Mouse (Mus musculus) heart, embryonic 15.5 days (tissue): ENCODE measurements around the gene Ccdc136. TPM values are rescaled to one million over a fixed set of nuclear protein-coding genes. Genes with fewer than 3 reads are reported as not detected.

ENCODE experiments used
- ATAC-seq: fragments of 200-750 bp; cut with Nextera tagmentation; replicated peaks from 2 replicates; pipeline ENCODE4 v1.8.0; 2017; ENCODE audit warnings: low read depth, moderate TSS enrichment; ENCODE audit not compliant: insufficient number of reproducible peaks, insufficient read depth, low FRiP score
- H3K27ac ChIP-seq: fragments of 300-500 bp; sonication (generic); 2 replicates; pipeline ENCODE4 v1.5.1; 2015; ENCODE audit warnings: mild to moderate bottlenecking, inconsistent platforms
- H3K27me3 ChIP-seq: fragments of 300-500 bp; sonication (generic); 2 replicates; pipeline ENCODE4 v1.6.1; 2015; ENCODE audit warnings: inconsistent platforms
- H3K36me3 ChIP-seq: fragments of 300-500 bp; sonication (generic); 2 replicates; pipeline ENCODE4 v1.6.1; 2015; ENCODE audit warnings: mild to moderate bottlenecking, inconsistent platforms
- H3K4me1 ChIP-seq: fragments of 300-500 bp; sonication (generic); replicated peaks from 2 replicates; pipeline ENCODE4 v1.6.1; 2015; ENCODE audit warnings: inconsistent platforms
- H3K4me2 ChIP-seq: fragments of 300-500 bp; sonication (generic); 2 replicates; pipeline ENCODE4 v1.6.1; 2015; ENCODE audit warnings: inconsistent platforms, mild to moderate bottlenecking, moderate library complexity
- H3K4me3 ChIP-seq: fragments of 300-500 bp; sonication (generic); 2 replicates; pipeline ENCODE4 v1.5.1; 2015; ENCODE audit warnings: mild to moderate bottlenecking, inconsistent platforms
- H3K9ac ChIP-seq: fragments of 300-500 bp; sonication (generic); 2 replicates; pipeline ENCODE4 v1.6.1; 2015; ENCODE audit warnings: mild to moderate bottlenecking, inconsistent platforms
- H3K9me3 ChIP-seq: fragments of 300-500 bp; sonication (generic); replicated peaks from 2 replicates; pipeline ENCODE4 v1.6.1; 2016; ENCODE audit warnings: inconsistent platforms
- WGBS: fragments of 180-500 bp; shearing (Covaris S2); methylation state at CpG from one replicate; pipeline ENCODE4 v1.1.7; 2015; ENCODE audit warnings: mixed read lengths; 5-methylcytosine and 5-hydroxymethylcytosine counted together
- polyA plus RNA-seq: library from polyadenylated mRNA; unstranded; fragments of >200 nt; fragmentation: Nextera tagmentation; extraction: Ambion mirVana; gene quantifications from 2 replicates; pipeline ENCODE4 v1.2.1, GENCODE M21; 2015

Gene Ccdc136
- polyA plus RNA-seq, 1 experiment from 2014 or later: 19.1 TPM

DNA sequence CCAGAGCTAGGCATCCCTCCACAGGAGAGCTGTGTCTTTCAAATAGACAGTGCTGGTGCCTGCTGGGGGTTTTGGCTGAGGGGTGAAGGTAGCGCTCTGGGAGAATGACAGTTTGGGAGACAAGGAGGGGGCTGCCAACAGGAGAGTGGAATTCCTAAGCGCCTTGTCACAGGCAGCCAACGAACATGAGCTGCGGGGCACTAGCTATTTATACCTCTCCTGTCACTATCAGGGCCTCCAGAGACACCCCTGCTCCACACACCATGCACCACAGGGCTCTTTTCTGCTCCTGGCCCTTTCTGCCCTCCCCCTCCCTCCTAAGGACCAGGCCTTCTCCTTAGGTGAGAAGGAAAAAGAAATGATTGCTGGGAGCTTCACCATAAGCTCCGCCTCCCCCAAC is 35.4 kb downstream of the Ccdc136 start:
- H3K9me3 ChIP-seq: no peaks in the 10 kb centered on the region
- H3K9ac ChIP-seq: peak overlapping the region; percentile 35; the same call in 1 of the 2 replicates
- peak overlapping the region; percentile 74 for H3K4me2 ChIP-seq
- H3K4me3 ChIP-seq: no peak overlapping the region; the same call in 1 of the 2 replicates
- H3K36me3 ChIP-seq: no peaks in the 10 kb centered on the region
- peaks cover 48% of the 10 kb centered on the region for H3K4me1 ChIP-seq
- WGBS: 21% methylated on average over 5 of the region's 5 CpGs
- H3K27ac ChIP-seq: peak overlapping the region; percentile 98
- no peaks in the 10 kb centered on the region for H3K27me3 ChIP-seq
- ATAC-seq: peak; percentile 48

GRCm38 (mm10) chr6:29432156-29432555 is 36.0 kb downstream of the Ccdc136 start:
- peak overlapping the region; percentile 74 for H3K4me2 ChIP-seq
- H3K9me3 ChIP-seq: no peaks in the 10 kb centered on the region
- ATAC-seq: no peak
- no peak overlapping the region; the same call in 1 of the 2 replicates for H3K4me3 ChIP-seq
- H3K27ac ChIP-seq: peak overlapping the region; percentile 98
- 30% methylated on average over 3 of the region's 3 CpGs for WGBS
- no peaks in the 10 kb centered on the region for H3K27me3 ChIP-seq
- peak overlapping the region; percentile 35; the same call in 1 of the 2 replicates for H3K9ac ChIP-seq
- H3K36me3 ChIP-seq: no peaks in the 10 kb centered on the region
- H3K4me1 ChIP-seq: peaks cover 55% of the 10 kb centered on the region

DNA sequence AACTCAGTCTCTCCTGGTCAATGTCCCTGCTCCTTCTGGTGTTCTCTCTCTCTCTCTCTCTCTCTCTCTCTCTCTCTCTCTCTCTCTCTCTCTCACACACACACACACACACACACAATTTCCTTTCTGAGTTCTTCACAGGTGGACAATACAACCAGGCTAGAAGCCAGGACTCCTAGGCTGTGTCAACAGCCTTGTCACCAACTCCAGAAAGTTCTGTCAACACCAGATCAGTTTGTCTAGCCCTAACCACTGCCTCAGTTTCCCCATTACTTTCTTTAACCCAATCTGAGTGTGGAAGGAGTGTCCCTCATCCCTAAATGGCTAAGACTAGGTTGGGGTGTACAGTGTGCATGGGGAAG is 36.5 kb downstream of the Ccdc136 start:
- Histone ChIP-seq H3K4me3 (peak overlapping the region; percentile 74), H3K4me2 (peak overlapping the region; percentile 74), H3K36me3 (peaks cover 4% of the 10 kb centered on the region; the same call in 1 of the 2 replicates), H3K9ac (peak overlapping the region; percentile 88), H3K27ac (peak overlapping the region; percentile 98), H3K27me3 (no peaks in the 10 kb centered on the region), H3K9me3 (no peaks in the 10 kb centered on the region), H3K4me1 (peaks cover 58% of the 10 kb centered on the region)
- ATAC-seq: no peak

GRCm38 (mm10) chr6:29433038-29433803 is 37.1 kb downstream of the Ccdc136 start, which contains the start of gene Flnc:
Flnc (plus strand) TSS chr6:29433256.
- ATAC-seq: peak; percentile 28
- peak within 1 kb of the TSS; percentile 74 for H3K4me2 ChIP-seq
- peaks cover 10% of the 10 kb centered on the region for H3K36me3 ChIP-seq
- no peaks in the 10 kb centered on the region for H3K27me3 ChIP-seq
- H3K27ac ChIP-seq: peak within 1 kb of the TSS; percentile 98
- H3K9ac ChIP-seq: peak within 1 kb of the TSS; percentile 88
- WGBS: under 1% methylated on average over 67 of the region's 77 CpGs
- H3K4me1 ChIP-seq: peaks cover 58% of the 10 kb centered on the region
- no peaks in the 10 kb centered on the region for H3K9me3 ChIP-seq
- H3K4me3 ChIP-seq: peak within 1 kb of the TSS; percentile 74

GRCm38 (mm10) chr6:29433804-29434795 is 38.0 kb downstream of the Ccdc136 start:
- Histone ChIP-seq H3K9me3 (no peaks in the 10 kb centered on the region), H3K4me3 (peak overlapping the region; percentile 74), H3K36me3 (peaks cover 18% of the 10 kb centered on the region), H3K27me3 (no peaks in the 10 kb centered on the region), H3K4me1 (peaks cover 59% of the 10 kb centered on the region), H3K27ac (peak overlapping the region; percentile 98), H3K9ac (peak overlapping the region; percentile 88), H3K4me2 (peak overlapping the region; percentile 74)
- WGBS: 3% methylated on average over 27 of the region's 27 CpGs
- ATAC-seq: peak; percentile 47

GRCm38 (mm10) chr6:29434911-29435691 is 39.0 kb downstream of the Ccdc136 start:
- Histone ChIP-seq H3K4me1 (peaks cover 60% of the 10 kb centered on the region), H3K4me2 (peak overlapping the region; percentile 74), H3K9me3 (no peaks in the 10 kb centered on the region), H3K4me3 (peak overlapping the region; percentile 74), H3K27me3 (no peaks in the 10 kb centered on the region), H3K9ac (peak overlapping the region; percentile 88), H3K36me3 (peaks cover 28% of the 10 kb centered on the region), H3K27ac (peak overlapping the region; percentile 98)
- WGBS: 2% methylated on average over 12 of the region's 13 CpGs
- peak; percentile 40 for ATAC-seq

GRCm38 (mm10) chr6:29435940-29436451 is 39.9 kb downstream of the Ccdc136 start:
- no peaks in the 10 kb centered on the region for H3K27me3 ChIP-seq
- 11% methylated on average over 6 of the region's 6 CpGs for WGBS
- H3K4me3 ChIP-seq: peak overlapping the region; percentile 74
- ATAC-seq: peak; percentile 9; the same call in 1 of the 2 replicates
- peaks cover 37% of the 10 kb centered on the region for H3K36me3 ChIP-seq
- peak overlapping the region; percentile 88 for H3K9ac ChIP-seq
- peak overlapping the region; percentile 74 for H3K4me2 ChIP-seq
- no peaks in the 10 kb centered on the region for H3K9me3 ChIP-seq
- H3K4me1 ChIP-seq: peaks cover 51% of the 10 kb centered on the region
- H3K27ac ChIP-seq: peak overlapping the region; percentile 98

DNA sequence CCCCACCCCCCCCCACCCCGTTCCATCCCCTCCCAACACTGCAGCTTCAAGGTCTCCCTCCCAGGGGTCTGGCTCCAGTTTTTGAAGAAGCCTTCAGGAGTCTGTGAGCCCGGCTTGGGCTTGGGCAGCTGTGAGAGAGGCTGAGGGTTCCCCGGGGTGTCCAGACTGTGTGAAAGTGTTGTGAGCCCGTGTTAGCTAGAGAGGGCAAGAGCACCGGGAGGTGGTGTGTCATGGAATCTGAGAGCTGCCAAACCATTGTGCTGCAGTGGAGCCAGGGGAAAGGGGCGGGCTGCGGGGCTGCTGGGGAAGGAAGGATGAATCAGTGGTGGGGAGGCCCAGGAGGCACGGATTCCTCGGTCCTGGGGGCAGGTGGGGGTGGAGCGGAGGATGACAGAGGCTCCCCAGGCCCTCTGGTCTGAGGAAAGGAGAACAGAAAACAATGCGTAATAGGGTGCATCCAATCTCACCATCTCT is 40.4 kb downstream of the Ccdc136 start:
- Histone ChIP-seq H3K9me3 (no peaks in the 10 kb centered on the region), H3K9ac (peak overlapping the region; percentile 88), H3K27me3 (no peaks in the 10 kb centered on the region), H3K4me3 (peak overlapping the region; percentile 74), H3K4me2 (peak overlapping the region; percentile 74), H3K4me1 (peaks cover 50% of the 10 kb centered on the region), H3K36me3 (peaks cover 42% of the 10 kb centered on the region), H3K27ac (peak overlapping the region; percentile 98)
- 8% methylated on average over 11 of the region's 11 CpGs for WGBS
- 0 out of 2 replicates have a peak, but pooled peaks have one; percentile 7 for ATAC-seq

GRCm38 (mm10) chr6:29439251-29439650 is 43.1 kb downstream of the Ccdc136 start:
- 64% methylated on average over 4 of the region's 4 CpGs for WGBS
- H3K27ac ChIP-seq: no peak overlapping the region
- H3K4me2 ChIP-seq: no peak overlapping the region
- H3K36me3 ChIP-seq: peaks cover 70% of the 10 kb centered on the region
- no peaks in the 10 kb centered on the region for H3K27me3 ChIP-seq
- H3K9me3 ChIP-seq: no peaks in the 10 kb centered on the region
- no peak overlapping the region for H3K4me3 ChIP-seq
- peaks cover 31% of the 10 kb centered on the region for H3K4me1 ChIP-seq
- no peak for ATAC-seq
- 0 out of 2 replicates have a peak overlapping the region, but pooled peaks have one; percentile 11 for H3K9ac ChIP-seq

- Histone ChIP-seq H3K27me3 (no peaks in the 10 kb centered on the region), H3K9ac (no peak overlapping the region), H3K4me3 (no peak overlapping the region), H3K27ac (no peak overlapping the region), H3K4me1 (peaks cover 31% of the 10 kb centered on the region), H3K4me2 (no peak overlapping the region), H3K9me3 (no peaks in the 10 kb centered on the region), H3K36me3 (peaks cover 75% of the 10 kb centered on the region)
- no peak for ATAC-seq
- WGBS: 83% methylated on average over 6 of the region's 6 CpGs
Observed at GRCm38 (mm10) chr6:29439789-29440188, 43.7 kb downstream of the Ccdc136 start.
